Mouse (Mus musculus): ENCODE measurements at regions not wholly inside any gene's neighbourhood (a gene's known extent, or its start where the extent isn't known, plus 50 kb on each side); places are given as distances from the start of the nearest gene placed in this dataset.

DNA sequence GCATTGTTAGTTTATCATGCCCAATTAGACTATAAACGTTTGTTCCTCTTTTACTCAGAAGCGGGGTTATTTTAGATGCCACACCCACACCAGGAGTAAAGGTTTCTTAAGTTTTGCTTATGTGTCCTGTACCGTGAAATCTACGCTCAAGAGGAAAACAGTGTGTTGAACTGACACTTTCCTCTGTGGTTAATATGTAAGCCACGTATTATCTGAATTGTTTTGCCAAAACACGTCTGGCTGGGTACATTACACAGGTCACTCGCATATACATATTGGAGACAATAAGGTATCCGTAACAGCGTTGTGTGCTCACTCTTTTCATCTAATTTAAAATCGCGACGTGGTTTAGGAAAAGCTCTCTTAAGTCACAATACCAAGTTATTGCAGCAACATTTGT is 166.9 kb upstream of the Dcn start:
- H3K27me3 ChIP-seq = no peaks in the 10 kb centered on the region
- no peak for TF ChIP-seq CTCF (IDR thresholded peaks at IDR 0.05)
- DNase-seq (ENCODE audit: low read depth, low spot score) (no peak), ATAC-seq (no peak)
- ChIA-PET CTCF (interaction anchor here (0.6 to 2.0 kb wide), 19 partner anchors 8 to 1188 kb away, joined by 3 to 10 read pairs (median 4); partner anchors contain the start of gene Btg1), POLR2A (interaction anchor here (0.6 to 1.4 kb wide), 2 partner anchors 312 to 692 kb away, joined by 3 to 5 read pairs; no protein-coding TSS in a partner anchor)
- in situ Hi-C loops (cut with MboI; ENCODE audit: low pct_unique_long_range_greater_than_20kb) = loop anchor here (5.0 to 10.0 kb wide), 3 partner anchors 378 to 1100 kb away; partner anchors contain the start of gene Btg1

DNA sequence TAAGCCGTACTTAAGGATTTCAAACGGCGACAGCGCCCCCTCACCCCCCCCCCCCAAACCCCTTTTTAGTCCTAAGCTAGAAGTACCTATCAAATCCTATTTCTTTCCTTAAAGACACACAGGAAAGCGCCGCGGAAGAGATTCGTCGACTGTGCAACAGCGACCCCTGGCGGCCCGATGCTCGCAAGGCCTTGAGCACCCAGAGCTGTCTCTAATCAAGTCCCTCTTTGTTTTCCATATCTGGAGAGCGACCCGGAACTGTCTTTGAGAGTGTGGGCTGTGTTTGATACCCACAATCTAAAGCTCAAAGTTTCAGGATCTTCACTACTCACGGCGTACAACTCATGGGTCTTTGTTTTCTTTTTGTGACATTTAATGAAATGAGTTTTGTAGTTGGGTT is 166.4 kb upstream of the Dcn start:
- peak; percentile 46 for DNase-seq (ENCODE audit: low read depth, low spot score)
- CTCF ChIA-PET = interaction anchor here (0.6 to 2.0 kb wide), 22 partner anchors 9 to 1198 kb away, joined by 3 to 10 read pairs (median 4); partner anchors contain the start of gene Btg1

DNA sequence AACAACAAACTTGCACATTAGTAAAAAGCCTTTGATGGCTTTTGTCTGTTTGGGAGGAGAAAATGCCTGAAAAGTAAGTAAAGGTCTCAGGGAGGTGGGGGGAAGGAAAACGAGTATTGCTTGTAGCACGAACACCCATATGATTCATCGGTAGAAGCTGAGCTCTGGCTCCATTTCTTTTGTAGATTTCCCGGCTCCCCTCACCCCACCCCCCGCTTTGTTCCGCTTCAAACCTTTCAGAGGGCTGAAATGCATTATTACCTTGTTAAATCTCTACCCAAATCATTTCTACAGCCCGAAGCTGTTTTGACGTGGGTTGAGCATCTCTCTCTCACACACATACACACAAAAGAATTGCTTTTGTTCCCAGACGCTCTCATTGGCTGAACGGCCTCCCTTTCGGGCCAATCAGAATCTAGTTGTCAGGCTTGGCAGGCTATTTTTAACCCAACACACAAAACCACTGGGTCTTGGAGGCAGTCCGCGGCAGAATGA is 166.0 kb upstream of the Dcn start:
- no peak for TF ChIP-seq CTCF (IDR thresholded peaks at IDR 0.05)
- CTCF ChIA-PET = interaction anchor here (0.7 to 2.0 kb wide), 20 partner anchors 9 to 1198 kb away, joined by 3 to 10 read pairs (median 4); no protein-coding TSS in a partner anchor
- POLR2A ChIA-PET = interaction anchor here (0.6 to 1.4 kb wide), 5 partner anchors 172 to 1182 kb away, joined by 3 to 8 read pairs (median 4); no protein-coding TSS in a partner anchor
- ATAC-seq (peak; percentile 92), DNase-seq (ENCODE audit: low read depth, low spot score) (peak; percentile 74)
- no peaks in the 10 kb centered on the region for H3K27me3 ChIP-seq
- in situ Hi-C loops (cut with MboI; ENCODE audit: low pct_unique_long_range_greater_than_20kb) = loop anchor here (5.0 to 10.0 kb wide), 3 partner anchors 379 to 1101 kb away; partner anchors contain the start of gene Btg1

More for the DNA sequence above, 166.4 kb upstream of the Dcn start:
- peak; percentile 97 for ATAC-seq
- TF ChIP-seq CTCF (IDR thresholded peaks at IDR 0.05) = peak; percentile 95
- POLR2A ChIA-PET = interaction anchor here (0.6 to 1.4 kb wide), 4 partner anchors 313 to 1181 kb away, joined by 3 to 5 read pairs (median 4); no protein-coding TSS in a partner anchor
- in situ Hi-C loops (cut with MboI; ENCODE audit: low pct_unique_long_range_greater_than_20kb) = loop anchor here (5.0 to 10.0 kb wide), 3 partner anchors 378 to 1101 kb away; partner anchors contain the start of gene Btg1
- H3K27me3 ChIP-seq = no peaks in the 10 kb centered on the region

DNA sequence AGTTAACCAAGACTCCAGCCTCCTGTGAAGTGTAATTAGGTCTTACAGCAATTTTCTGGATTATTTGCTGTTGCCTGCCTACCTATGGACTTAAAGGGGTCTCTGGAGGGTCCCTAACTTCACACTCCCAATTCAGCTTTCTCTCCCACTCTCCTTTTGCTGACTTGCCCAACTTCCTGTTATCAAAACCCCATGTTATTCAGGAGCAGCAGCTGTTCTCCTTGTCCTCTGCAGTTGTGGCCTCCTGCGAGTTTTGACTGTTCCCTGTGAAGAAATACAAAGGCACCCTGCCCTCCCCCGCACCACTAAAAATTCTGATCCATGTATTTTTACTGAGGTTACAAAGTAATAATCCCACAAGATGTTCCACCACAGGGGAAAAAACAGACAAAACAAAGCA is 146.8 kb upstream of the Dcn start:
- CTCF ChIA-PET = no interaction called here
- ATAC-seq (no peak), DNase-seq (ENCODE audit: low read depth, low spot score) (no peak)
- H3K27me3 ChIP-seq = no peaks in the 10 kb centered on the region
- POLR2A ChIA-PET = no interaction called here
- no peak for TF ChIP-seq CTCF (IDR thresholded peaks at IDR 0.05)
- in situ Hi-C loops (cut with MboI; ENCODE audit: low pct_unique_long_range_greater_than_20kb) = loop anchor here (25.0 kb wide), 1 partner anchor 1420 kb away; no protein-coding TSS in a partner anchor

DNA sequence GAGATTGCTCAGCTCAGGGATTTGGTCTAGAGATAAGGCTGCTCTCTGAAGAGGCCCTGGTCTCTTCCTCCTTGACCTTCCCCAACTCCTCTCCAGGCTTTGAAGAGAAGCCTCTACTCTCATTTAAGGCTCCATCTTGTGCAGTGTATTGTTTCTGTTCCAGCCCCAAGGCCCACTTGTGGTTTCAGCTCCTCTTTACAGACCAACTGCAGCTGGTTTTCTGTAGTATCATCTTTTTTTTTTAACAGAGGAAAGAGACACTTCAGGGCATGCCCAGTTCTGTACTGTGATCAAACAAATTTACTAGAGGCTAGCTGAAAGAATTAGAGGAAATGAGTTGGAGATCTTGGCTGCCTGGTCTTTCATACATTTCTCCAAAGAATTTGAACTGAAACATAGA is 145.4 kb upstream of the Dcn start:
- DNase-seq (ENCODE audit: low read depth, low spot score) = no peak
- ATAC-seq = no peak
- no peak for TF ChIP-seq CTCF (IDR thresholded peaks at IDR 0.05)

DNA sequence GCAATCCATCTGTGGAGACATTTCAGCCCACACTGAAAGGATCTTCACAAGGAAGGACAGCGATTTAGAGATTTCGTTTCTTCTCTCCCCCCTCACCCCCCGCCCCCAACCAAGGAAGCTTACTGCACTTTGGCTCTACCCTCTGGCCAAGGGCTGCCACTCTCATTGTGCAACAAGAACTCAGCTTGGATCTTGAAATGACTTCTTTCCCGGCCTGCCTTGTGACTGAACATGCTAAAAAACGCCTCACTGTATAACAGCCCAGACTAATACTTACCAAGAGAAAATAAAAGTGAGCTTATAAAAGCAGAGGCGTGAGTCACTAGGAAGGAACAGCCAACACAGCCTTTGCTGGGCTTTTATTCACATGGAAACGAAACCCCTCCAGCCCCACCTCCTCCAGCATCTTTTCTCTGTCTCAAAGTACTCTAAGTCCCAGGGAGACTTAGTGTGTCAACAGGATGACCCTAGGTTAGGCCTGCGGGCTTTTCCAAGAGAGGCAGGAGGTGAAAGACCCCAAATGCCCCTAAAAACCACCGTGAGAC is 144.7 kb upstream of the Dcn start:
- in situ Hi-C loops (cut with MboI; ENCODE audit: low pct_unique_long_range_greater_than_20kb) = loop anchor here (5.0 to 25.0 kb wide), 2 partner anchors 1202 to 1422 kb away; no protein-coding TSS in a partner anchor
- no peaks in the 10 kb centered on the region for H3K27me3 ChIP-seq
- CTCF ChIA-PET = no interaction called here
- DNase-seq (ENCODE audit: low read depth, low spot score) (no peak), ATAC-seq (no peak)
- no peak for TF ChIP-seq CTCF (IDR thresholded peaks at IDR 0.05)
- POLR2A ChIA-PET = interaction anchor here (0.6 kb wide), 1 partner anchor 117 kb away, joined by 4 read pairs; no protein-coding TSS in a partner anchor

More for the DNA sequence above, 145.4 kb upstream of the Dcn start:
- ChIA-PET CTCF (no interaction called here), POLR2A (no interaction called here)
- no peaks in the 10 kb centered on the region for H3K27me3 ChIP-seq
- in situ Hi-C loops (cut with MboI; ENCODE audit: low pct_unique_long_range_greater_than_20kb) = loop anchor here (25.0 kb wide), 1 partner anchor 1422 kb away; no protein-coding TSS in a partner anchor

DNA sequence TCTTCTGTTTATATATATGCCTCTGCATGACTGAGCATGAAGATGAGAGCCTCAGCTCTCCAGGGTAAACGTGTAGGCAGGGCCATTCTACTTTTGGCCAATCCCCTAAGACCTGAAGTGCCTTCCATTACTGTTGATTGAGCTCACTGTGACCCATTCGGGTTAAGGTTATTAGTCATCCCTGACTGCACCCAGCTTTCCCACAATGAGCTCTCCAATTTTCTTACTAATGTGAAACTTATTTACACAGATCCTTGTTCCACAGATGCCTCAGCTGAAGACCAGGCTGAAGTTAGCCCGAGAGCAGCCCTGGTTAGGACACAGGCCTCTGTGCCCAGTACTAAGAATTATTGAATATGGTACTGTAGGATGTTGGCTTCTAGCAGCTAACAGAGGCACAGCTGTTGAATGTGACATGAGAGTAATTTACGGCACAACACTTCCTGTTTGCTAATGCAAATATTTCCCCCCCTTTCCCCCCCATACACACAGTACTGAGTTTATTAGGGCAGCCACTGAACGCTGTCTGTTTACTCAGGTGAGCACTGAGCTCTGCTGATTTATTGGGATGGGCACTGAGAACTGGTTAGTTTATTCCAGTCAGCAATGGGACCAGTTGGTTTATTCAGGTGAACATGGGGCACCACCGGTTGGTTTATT is 141.2 kb upstream of the Dcn start:
- ATAC-seq = peak; percentile 44
- CTCF ChIA-PET = interaction anchor here (0.9 to 2.3 kb wide), 3 partner anchors 25 to 1206 kb away, joined by 3 to 8 read pairs (median 5); no protein-coding TSS in a partner anchor

DNA sequence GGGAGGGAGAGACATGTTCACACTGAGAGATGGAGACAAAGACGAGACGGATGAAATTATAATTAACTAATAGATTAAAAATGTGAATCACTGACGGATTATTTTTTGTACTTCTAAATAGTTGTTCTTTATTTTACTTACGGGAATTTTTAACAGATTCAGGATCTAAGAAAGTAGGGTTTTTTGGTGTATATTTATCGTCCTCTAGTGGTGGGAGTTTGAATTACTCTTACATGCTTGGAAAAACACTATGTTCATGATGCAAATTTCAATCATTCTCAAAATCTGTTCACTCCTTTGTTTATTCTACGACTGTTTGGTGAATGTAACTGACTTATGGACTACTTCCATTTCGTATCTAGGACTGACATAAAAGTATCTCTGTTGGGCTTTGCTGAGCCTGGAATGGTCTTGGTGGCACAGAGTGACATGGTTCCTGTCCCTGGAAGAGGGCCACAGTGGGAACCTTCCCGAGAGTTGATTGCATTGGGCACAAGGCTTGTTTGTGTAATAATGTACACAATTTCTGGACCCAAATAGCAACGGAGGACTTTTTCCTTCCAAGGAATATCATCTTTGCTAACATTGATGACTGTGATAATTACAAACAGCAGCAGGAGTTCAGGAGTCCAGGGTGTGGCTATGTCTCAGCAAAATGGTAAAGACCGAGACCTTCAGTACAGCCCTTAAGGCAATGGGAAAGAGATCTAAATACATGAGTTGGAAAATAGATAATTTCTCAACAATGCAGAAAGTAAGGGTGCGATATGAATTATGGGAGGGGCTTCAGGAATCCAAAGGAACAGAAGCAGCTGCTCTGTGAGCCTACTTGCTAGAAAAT is 139.3 kb upstream of the Dcn start:
- in situ Hi-C loops (cut with MboI; ENCODE audit: low pct_unique_long_range_greater_than_20kb) = loop anchor here (5.0 to 25.0 kb wide), 3 partner anchors 335 to 1428 kb away; no protein-coding TSS in a partner anchor
- peaks cover 6% of the 10 kb centered on the region for H3K27me3 ChIP-seq
- DNase-seq (ENCODE audit: low read depth, low spot score) (no peak), ATAC-seq (no peak)
- ChIA-PET CTCF (interaction anchor here (2.3 kb wide), 1 partner anchor 1208 kb away, joined by 8 read pairs; no protein-coding TSS in a partner anchor), POLR2A (no interaction called here)
- TF ChIP-seq CTCF (IDR thresholded peaks at IDR 0.05) = peak; percentile 53

More for the DNA sequence above, 141.2 kb upstream of the Dcn start:
- in situ Hi-C loops (cut with MboI; ENCODE audit: low pct_unique_long_range_greater_than_20kb) = loop anchor here (5.0 to 25.0 kb wide), 2 partner anchors 1206 to 1426 kb away; no protein-coding TSS in a partner anchor
- peak; percentile 61 for DNase-seq (ENCODE audit: low read depth, low spot score)
- POLR2A ChIA-PET = no interaction called here
- no peak for TF ChIP-seq CTCF (IDR thresholded peaks at IDR 0.05)
- H3K27me3 ChIP-seq = peaks cover 6% of the 10 kb centered on the region

DNA sequence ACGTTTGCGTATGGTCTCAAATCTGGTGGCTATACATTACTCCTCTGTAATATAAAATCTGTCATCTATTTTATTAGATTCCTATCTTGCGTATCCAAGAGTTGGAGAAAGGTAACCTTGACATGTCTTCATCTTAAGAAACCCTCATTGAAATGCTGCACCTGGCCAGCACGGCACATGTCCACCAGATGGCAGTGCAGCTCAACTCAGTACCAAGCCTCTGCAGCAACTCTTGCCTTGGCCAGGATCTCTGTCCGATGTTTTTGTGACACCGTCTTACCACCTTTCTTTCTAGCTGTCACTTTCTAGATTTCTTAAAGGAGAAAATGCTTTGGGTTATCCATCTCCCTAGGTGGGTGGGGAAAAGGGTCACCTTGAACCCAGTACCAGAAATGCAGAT is 134.1 kb upstream of the Dcn start:
- DNase-seq (ENCODE audit: low read depth, low spot score) (no peak), ATAC-seq (peak; percentile 65)
- peak; percentile 96 for TF ChIP-seq CTCF (IDR thresholded peaks at IDR 0.05)
- H3K27me3 ChIP-seq = peaks cover 6% of the 10 kb centered on the region
- ChIA-PET POLR2A (interaction anchor here (0.6 kb wide), 1 partner anchor 488 kb away, joined by 3 read pairs; no protein-coding TSS in a partner anchor), CTCF (interaction anchor here (0.7 to 1.4 kb wide), 4 partner anchors 325 to 419 kb away, joined by 3 to 7 read pairs (median 4); no protein-coding TSS in a partner anchor)
- in situ Hi-C loops (cut with MboI; ENCODE audit: low pct_unique_long_range_greater_than_20kb) = loop anchor here (10.0 to 25.0 kb wide), 2 partner anchors 329 to 1433 kb away; no protein-coding TSS in a partner anchor

Measured in Patski (cell line).